Mouse (Mus musculus): Measurements from ENCODE around the gene Olfr765. TPM values are rescaled to one million over a fixed set of nuclear protein-coding genes. Genes with fewer than 3 reads are reported as not detected.

The Olfr765 gene
- not detected in 2 replicates for polyA plus RNA-seq (2015; fragmentation: Nextera tagmentation; extraction: Ambion mirVana)

DNA sequence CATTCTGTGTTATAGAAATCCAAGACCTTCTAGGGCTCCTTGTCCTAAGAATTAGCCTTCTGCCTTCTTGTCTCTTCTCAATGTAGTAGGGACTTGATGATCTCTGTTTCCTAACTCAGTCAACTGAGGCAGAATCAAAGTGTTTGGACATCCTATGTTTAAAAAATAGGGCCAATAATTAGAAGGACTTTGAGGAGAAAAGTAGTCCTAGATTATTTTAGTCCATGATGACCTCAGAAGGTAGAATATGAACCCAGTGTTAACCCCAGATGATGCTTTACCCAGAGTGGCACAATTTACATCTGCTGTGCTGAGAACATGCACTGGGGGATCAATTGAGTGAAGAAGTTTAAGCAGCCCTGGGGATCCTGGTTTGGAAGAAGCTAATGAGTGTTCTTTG is at the start of gene Olfr765:
Olfr765 (minus strand) TSS at position 101 of the 400 bp plus-strand sequence.

DNA sequence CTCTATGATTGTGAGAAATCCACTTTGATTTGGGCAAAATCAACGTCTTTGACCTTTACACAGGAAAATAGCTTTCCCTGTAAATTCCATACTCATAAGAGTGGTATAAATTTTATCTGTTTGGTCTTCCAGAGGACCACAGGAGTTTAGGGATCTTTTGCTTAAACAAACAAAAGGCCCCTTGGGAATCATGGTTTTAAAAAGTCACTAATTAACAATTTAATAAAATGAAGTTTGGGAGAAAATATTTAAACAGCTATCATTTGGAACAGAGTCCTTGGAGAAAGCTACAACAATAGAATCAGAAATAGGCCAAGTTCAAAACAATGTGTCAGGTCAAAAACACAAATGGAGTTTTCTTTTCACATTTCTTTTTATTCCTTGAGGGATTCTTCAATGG is 49.5 kb upstream of the Olfr765 start, which contains the start of gene Olfr768:
Olfr768 (minus strand) TSS at position 101 of the 400 bp plus-strand sequence.

DNA sequence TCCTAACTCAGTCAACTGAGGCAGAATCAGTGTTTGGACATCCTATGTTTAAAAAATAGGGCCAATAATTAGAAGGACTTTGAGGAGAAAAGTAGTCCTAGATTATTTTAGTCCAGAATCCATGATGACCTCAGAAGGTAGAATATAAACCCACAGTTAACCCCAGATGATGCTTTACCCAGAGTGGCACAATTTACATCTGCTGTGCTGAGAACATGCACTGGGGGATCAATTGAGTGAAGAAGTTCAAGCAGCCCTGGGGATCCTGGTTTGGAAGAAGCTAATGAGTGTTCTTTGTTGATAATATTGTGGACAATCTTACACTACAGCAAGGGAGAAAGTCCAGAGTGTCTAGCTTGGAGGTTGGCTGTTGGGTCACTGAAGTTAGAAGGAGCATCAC is 33.0 kb upstream of the Olfr765 start, which contains the start of gene Olfr767:
Olfr767 (minus strand) TSS at position 101 of the 400 bp plus-strand sequence.

DNA sequence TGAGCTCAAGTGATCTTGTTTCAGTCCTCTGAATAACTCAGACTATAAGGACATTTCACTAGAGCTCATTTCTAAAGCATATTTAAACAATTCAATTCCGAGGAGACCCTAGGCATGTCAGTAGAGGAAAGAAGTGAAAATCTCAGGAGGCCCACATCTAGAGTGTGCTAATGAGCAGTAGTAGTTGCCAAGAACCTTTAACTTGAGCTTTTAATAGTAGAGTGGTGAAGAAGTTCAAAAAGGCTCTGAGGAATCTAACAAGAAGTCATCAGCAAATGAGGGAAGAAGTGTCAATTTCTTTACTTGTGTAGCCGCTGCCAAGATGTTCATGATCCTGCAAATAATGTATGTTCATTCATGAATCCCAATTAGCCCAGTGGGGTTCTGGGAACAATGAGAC is 19.1 kb upstream of the Olfr765 start, which contains the start of gene Olfr766-ps1:
Olfr766-ps1 (minus strand) TSS at position 101 of the 400 bp plus-strand sequence.

DNA sequence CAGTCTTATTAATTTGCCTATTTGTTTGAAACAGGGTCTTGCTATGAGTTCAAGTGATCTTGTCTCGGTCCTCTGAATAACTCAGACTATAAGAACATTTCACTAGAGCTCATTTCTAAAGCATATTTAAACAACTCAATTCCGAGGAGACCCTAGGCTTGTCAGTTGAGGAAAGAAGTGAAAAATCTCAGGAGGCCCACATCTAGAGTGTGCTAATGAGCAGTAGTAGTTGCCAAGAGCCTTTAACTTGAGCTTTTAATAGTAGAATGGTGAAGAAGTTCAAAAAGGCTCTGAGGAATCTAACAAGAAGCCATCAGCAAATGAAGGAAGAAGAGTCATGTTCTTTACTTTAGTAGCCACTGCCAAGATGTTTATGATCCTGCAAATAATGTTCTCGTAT is 10.0 kb downstream of the Olfr765 start, which contains the start of gene Olfr764-ps1:
Olfr764-ps1 (minus strand) TSS at position 101 of the 400 bp plus-strand sequence.

DNA sequence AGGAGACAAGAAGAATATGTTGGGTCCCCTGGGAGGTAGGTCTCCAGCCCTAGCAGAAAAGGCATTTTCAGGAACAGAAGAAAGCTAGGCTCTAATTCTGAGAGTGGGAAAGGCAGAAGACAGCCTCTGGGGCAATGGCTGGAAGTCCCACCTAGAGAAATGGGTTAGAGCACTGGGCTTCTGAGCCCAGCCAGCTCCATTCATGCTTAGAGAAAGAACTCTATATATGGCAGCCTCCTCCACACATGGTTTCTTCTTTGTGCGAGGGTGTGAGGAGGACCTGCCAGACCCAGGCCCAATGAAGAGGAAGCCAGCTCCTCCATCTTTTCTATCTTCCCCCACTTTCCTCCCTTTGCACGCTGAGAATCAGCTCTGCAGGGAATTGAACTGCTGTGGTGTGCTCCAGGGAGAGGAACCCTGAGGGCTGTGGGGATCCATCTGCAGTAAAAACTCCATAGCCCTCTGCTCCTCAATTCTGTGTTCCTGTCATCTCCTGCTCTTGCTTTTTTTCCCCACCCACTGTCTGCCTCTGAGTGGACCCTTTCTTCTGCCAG is 39.4 kb downstream of the Olfr765 start, which contains the start of gene Olfr763:
Olfr763 (plus strand) TSS at position 504 of the 554 bp plus-strand sequence.

Other genes starting within 250 kb of the Olfr765 start
- 35.4 and 46.5 TPM in 2 replicates for gene Dnajc14, start 245.9 kb downstream of the Olfr765 start, polyA plus RNA-seq (2015; fragmentation: Nextera tagmentation; extraction: Ambion mirVana)
- gene Tmem198b, start 245.6 kb downstream of the Olfr765 start, polyA plus RNA-seq (2015; fragmentation: Nextera tagmentation; extraction: Ambion mirVana), result 16.8 and 17.0 TPM in 2 replicates
- gene Sarnp, start 232.7 kb downstream of the Olfr765 start, polyA plus RNA-seq (2015; fragmentation: Nextera tagmentation; extraction: Ambion mirVana), result 172 and 217 TPM in 2 replicates
- 71.7 and 80.1 TPM in 2 replicates for gene Ormdl2, start 228.4 kb downstream of the Olfr765 start, polyA plus RNA-seq (2015; fragmentation: Nextera tagmentation; extraction: Ambion mirVana)
- gene Gdf11, start 158.3 kb downstream of the Olfr765 start, polyA plus RNA-seq (2015; fragmentation: Nextera tagmentation; extraction: Ambion mirVana), result 3.1 and 4.0 TPM in 2 replicates
- 643 and 761 TPM in 2 replicates for gene Cd63, start 149.0 kb downstream of the Olfr765 start, polyA plus RNA-seq (2015; fragmentation: Nextera tagmentation; extraction: Ambion mirVana)
- 32.2 and 42.0 TPM in 2 replicates for gene Rdh5, start 127.1 kb downstream of the Olfr765 start, polyA plus RNA-seq (2015; fragmentation: Nextera tagmentation; extraction: Ambion mirVana)
- 320 and 467 TPM in 2 replicates for gene Bloc1s1, start 126.0 kb downstream of the Olfr765 start, polyA plus RNA-seq (2015; fragmentation: Nextera tagmentation; extraction: Ambion mirVana)
- 6.0 and 11.5 TPM in 2 replicates for gene Itga7, start 116.2 kb downstream of the Olfr765 start, polyA plus RNA-seq (2015; fragmentation: Nextera tagmentation; extraction: Ambion mirVana)
- 1.1 and 2.5 TPM in 2 replicates for gene Mettl7b, start 89.0 kb downstream of the Olfr765 start, polyA plus RNA-seq (2015; fragmentation: Nextera tagmentation; extraction: Ambion mirVana)
- not detected in 2 replicates for gene Olfr9, start 60.6 kb downstream of the Olfr765 start, polyA plus RNA-seq (2015; fragmentation: Nextera tagmentation; extraction: Ambion mirVana)
- not detected in 2 replicates for gene Olfr763, start 39.2 kb downstream of the Olfr765 start, polyA plus RNA-seq (2015; fragmentation: Nextera tagmentation; extraction: Ambion mirVana)
- gene Olfr764-ps1, start 10.1 kb downstream of the Olfr765 start, polyA plus RNA-seq (2015; fragmentation: Nextera tagmentation; extraction: Ambion mirVana), result not detected in 2 replicates
- not detected in 2 replicates for gene Olfr766-ps1, start 19.0 kb upstream of the Olfr765 start, polyA plus RNA-seq (2015; fragmentation: Nextera tagmentation; extraction: Ambion mirVana)
- gene Olfr767, start 32.9 kb upstream of the Olfr765 start, polyA plus RNA-seq (2015; fragmentation: Nextera tagmentation; extraction: Ambion mirVana), result not detected in 2 replicates
- gene Olfr768, start 49.4 kb upstream of the Olfr765 start, polyA plus RNA-seq (2015; fragmentation: Nextera tagmentation; extraction: Ambion mirVana), result not detected in 2 replicates
- not detected in 2 replicates for gene Olfr769, start 67.9 kb upstream of the Olfr765 start, polyA plus RNA-seq (2015; fragmentation: Nextera tagmentation; extraction: Ambion mirVana)
- not detected in 2 replicates for gene Olfr770, start 89.0 kb upstream of the Olfr765 start, polyA plus RNA-seq (2015; fragmentation: Nextera tagmentation; extraction: Ambion mirVana)
- not detected in 2 replicates for gene Olfr771, start 114.8 kb upstream of the Olfr765 start, polyA plus RNA-seq (2015; fragmentation: Nextera tagmentation; extraction: Ambion mirVana)
- gene Olfr772, start 127.9 kb upstream of the Olfr765 start, polyA plus RNA-seq (2015; fragmentation: Nextera tagmentation; extraction: Ambion mirVana), result not detected in 2 replicates
- gene Olfr773, start 137.4 kb upstream of the Olfr765 start, polyA plus RNA-seq (2015; fragmentation: Nextera tagmentation; extraction: Ambion mirVana), result not detected in 2 replicates
- not detected in 2 replicates for gene Olfr774, start 186.2 kb upstream of the Olfr765 start, polyA plus RNA-seq (2015; fragmentation: Nextera tagmentation; extraction: Ambion mirVana)
- gene Olfr775, start 198.4 kb upstream of the Olfr765 start, polyA plus RNA-seq (2015; fragmentation: Nextera tagmentation; extraction: Ambion mirVana), result not detected in 2 replicates
- gene Olfr776, start 209.1 kb upstream of the Olfr765 start, polyA plus RNA-seq (2015; fragmentation: Nextera tagmentation; extraction: Ambion mirVana), result not detected in 2 replicates
- gene Olfr777, start 221.5 kb upstream of the Olfr765 start, polyA plus RNA-seq (2015; fragmentation: Nextera tagmentation; extraction: Ambion mirVana), result not detected in 2 replicates